Mouse (Mus musculus) heart, postnatal 36 days (tissue): ENCODE data around the gene Vmn2r85. TPM values are rescaled to one million over a fixed set of nuclear protein-coding genes. Genes with fewer than 3 reads are reported as not detected.
A peak's percentile ranks its signal among the peaks of the same experiment; 100 is the strongest.
"Not testable (repeated sequence)": the region's sequence is repeated elsewhere in the genome, so short reads cannot be mapped to it uniquely, and the experiment has no call there.

Experiments used
- DNase-seq, 2 experiments: peaks; one replicate each; pipeline ENCODE4 v3.0.0; 2021 to 2022
- intact Hi-C: fragments of 180-260 bp; cut with DNase I; formaldehyde crosslinking; loops from one replicate; pipeline ENCODE4 v1.15.1; 2025
- total RNA-seq, 2 experiments: library from RNA; stranded (reverse); gene quantifications; 2 replicates each; pipeline ENCODE4 v1.2.3; 2021

Gene Vmn2r85
- not detected for total RNA-seq

DNA sequence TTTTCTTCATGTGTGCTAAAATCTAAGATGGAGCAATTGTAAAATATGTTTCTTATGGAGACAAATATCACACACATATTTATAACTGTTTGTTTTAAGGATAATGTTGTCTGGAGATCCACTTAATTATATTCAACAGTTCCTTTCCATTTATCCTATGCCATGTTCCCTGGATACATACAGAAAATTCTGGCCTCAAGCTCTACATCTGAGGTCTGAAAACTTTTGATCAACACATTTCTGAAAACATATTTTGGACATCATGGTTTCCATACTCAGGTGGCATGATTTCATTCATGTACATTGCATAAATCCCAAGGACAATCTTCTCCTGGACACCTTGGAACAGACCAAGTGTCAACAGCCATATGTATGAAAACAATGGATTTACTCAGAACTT is at the start of gene Vmn2r85:
Vmn2r85 (minus strand) TSS at position 101 of the 400 bp plus-strand sequence.
- DNase-seq, intact Hi-C loops: not testable (repeated sequence)

DNA sequence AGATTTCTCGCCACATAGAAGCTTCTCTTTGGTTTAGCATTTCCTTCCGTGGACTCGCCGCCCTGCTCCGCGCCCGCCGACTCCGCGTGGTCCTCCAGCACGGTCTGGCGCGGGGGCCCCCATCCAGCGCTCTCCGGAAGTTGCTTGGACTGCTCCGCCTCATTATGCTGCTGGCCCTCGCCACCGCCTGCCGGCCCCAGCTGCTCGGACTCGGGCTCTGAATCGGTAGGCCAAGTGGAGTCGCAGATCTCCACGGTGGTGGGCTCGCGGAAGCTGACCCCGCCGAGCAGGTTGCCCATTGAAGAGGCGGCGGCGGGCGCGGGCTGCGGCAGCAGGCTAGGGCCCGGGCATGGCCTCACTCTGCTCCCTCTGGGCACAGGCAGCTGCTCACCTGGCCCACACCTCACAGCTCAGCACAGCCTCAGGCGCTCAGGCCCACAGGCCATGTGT is 40.8 kb upstream of the Vmn2r85 start:
- DNase-seq: peak in 1 of 2 experiments; percentile 2
- intact Hi-C loops: no loop called here

DNA sequence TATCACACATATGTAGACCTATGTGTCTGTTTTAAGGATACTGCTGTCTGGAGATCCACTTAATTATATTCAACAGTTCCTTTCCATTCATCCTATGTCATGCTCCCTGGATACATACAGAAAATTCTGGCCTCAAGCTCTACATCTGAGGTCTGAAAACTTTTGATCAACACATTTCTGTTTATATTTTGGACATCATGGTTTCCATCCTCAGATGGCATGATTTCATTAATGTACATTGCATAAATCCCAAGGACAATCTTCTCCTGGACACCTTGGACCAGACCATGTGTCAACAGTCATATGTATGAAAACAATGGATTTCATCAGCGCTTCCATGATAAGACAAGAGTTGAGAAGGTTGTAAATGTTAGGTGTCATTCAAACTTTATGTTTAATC is 26.4 kb upstream of the Vmn2r85 start, which contains the start of gene Vmn2r86:
Vmn2r86 (minus strand) TSS at position 101 of the 400 bp plus-strand sequence.
- DNase-seq, intact Hi-C loops: not testable (repeated sequence)

DNA sequence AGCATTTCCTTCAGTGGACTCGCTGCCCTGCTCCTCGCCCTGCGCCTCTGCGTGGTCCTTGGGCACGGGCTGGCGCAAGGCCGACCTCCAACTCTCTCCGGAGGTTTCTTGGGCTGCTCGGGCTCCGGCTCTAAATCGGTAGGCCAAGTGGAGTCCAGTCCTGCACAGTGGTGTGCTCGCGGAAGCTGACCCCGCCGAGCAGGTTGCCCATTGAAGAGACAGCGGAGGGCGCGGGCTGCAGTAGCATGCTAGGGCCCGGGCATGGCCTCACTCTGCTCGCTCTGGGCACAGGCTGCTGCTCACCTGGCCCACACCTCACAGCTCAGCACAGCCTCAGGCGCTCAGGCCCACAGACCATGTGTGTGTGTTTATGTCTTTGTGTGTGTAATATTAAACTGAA is 15.3 kb upstream of the Vmn2r85 start:
- DNase-seq: no peak
- intact Hi-C loops: no loop called here

DNA sequence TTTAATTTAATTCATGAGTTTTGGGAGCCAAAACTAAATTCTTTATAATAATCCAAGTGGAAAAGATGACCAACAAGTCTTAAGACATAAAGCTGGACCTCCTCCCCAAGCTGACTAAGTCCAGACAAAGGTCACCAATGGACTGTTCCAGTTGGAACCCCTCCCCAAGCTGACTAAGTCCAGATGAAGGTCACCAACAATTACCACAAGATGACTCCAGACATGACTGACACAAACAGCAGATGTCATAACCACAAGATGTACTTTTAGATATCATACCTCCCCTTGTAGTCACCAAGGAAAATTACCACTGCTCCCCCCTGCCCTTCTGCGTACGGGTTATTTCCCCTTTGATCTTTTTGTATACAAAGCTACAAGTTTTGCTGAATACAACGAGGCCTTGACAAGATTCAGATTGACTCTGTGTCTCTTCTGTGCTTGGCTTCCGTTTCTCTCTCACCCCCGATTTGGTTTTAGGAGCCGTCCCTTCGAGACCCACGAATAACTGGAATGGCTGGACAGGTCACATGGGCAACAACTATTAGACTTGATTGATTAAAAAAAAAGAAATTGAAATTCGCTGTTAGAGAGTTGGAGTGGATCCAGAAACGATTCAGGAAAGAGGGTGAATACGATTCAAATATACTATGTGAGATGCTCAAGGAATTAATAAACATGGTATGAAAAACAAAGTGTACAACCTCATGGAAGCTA is 4.8 kb upstream of the Vmn2r85 start:
- DNase-seq, intact Hi-C loops: not testable (repeated sequence)

DNA sequence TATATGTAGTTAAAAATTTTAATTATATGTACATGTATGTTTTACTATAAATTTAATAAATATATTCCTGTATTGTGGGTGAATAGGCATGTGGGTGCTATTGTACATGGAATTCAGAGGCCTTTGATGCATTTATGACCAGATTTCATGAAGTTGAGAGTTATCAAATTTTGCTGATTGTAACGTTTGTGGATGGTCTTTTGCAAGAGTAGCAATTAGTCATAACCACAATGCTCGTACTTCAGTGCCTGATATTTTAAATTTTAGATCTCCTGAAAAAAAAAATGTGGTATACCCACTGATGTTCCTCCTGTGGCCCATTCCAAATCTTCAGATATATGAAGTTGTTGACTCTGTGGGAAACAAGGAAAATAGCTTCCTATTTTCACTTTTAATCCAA is 7.1 kb downstream of the Vmn2r85 start:
- DNase-seq, intact Hi-C loops: not testable (repeated sequence)

DNA sequence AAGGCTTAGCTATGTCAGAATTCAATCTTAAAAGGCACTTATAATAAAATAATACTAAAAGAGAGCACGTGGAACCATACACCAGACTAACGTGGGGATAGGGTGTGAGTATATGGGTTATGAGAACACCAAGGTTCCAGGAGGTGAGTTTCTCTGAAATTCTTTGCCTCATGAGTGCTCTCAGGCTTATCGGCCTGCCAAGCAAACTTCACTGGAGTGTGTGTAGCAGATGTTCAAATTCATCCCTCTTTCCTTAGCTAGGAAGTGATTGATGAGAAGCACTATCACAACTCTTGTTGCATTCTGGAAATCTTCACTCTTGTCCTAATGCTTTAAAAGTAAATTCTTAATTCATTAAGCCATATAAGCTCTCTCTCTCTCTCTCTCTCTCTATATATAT is 9.1 kb downstream of the Vmn2r85 start:
- DNase-seq: no peak
- intact Hi-C loops: no loop called here

DNA sequence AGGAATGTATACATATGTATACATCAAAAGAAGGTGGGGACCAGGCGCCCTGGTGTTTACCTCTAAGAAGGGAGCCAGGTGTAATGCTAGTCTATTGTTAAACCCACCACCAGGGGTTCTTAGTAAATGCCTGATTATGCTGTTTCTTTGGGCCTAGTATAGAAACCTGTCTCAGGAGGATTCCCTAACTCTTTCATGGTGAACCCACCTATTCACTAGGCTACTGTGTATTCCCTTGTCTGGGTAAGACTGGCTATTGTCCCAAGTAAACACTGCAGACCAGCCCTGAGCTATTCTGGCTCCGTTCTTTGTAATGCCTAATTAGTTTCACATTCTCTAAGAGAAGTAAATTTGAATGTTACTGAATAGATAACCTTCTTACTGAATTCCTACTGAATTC is 9.5 kb downstream of the Vmn2r85 start:
- DNase-seq, intact Hi-C loops: not testable (repeated sequence)

DNA sequence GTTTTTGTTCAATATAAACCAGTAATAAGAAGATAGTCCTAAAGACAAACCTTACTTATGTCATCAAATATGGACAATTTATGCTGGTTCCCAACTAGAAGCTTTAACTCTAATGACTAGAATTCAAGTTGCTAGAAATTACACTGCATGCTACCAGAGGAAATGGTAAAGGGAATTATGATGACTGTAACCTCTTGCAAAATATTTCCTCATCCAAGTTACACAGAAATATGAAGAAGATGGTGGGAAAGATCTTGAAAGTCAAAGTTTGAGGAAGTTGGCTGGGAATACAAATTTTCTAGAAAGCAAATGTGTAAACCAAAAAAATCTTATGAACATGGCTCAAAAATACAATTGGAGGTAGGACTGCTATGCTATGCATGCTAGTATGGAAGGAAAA is 13.2 kb downstream of the Vmn2r85 start:
- intact Hi-C loops, DNase-seq: not testable (repeated sequence)

DNA sequence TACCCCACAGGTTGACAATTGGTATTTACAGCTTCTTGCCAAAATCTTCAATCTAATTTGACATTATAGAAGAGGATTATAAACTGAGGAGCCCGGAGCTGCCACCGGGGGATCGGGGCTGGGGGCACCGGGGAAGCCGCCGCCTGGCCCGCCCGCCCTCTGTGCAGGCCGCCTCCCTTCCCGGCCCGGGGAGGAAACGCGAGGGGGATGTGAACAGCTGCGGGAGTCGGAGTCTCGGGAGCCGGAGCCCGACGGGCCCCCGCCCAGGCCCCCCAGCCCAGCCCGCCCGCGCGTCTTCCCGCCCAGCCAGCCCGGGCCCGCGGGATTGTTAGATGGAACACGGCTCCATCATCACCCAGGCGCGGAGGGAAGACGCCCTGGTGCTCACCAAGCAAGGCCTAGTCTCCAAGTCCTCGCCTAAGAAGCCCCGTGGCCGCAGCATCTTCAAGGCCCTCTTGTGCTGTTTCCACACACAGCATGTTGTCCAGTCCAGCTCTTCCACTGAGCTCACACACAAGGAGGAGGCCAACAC is 17.3 kb downstream of the Vmn2r85 start:
- intact Hi-C loops, DNase-seq: not testable (repeated sequence)

DNA sequence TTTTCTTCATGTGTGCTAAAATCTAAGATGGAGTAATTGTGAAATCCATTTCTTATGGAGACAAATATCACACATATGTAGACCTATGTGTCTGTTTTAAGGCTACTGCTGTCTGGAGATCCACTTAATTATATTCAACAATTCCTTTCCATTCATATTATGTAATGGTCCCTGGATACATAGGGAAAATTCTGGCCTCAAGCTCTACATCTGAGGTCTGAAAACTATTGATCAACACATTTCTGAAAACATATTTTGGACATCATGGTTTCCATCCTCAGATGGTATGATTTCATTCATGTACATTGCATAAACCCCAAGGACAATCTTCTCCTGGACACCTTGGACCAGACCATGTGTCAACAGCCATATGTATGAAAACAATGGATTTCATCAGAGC is 35.3 kb downstream of the Vmn2r85 start, which contains the start of gene Vmn2r84:
Vmn2r84 (minus strand) TSS at position 101 of the 400 bp plus-strand sequence.
- no peak for DNase-seq

DNA sequence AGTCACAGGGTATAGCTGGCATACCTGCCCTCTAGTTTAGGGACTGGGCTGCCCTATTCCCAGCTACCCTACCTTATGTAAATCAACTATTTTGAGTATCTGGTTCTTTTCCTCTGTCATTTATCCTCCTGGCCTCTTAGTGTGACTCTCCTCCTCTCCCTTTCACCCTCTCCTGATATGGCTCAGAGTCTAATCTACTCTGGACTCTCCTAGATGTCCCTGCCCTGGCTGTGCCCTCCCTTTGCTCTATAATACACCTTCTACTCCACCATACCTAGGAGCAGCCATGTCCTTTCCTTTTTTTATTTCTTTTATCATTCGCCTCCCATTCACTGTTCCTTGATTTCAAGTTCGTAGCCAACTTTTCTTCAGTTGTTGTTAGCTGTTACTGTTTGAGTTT is 54.4 kb downstream of the Vmn2r85 start:
- intact Hi-C loops: no loop called here

More for the DNA sequence above, 35.3 kb downstream of the Vmn2r85 start, which contains the start of gene Vmn2r84:
- intact Hi-C loops: no loop called here

DNA sequence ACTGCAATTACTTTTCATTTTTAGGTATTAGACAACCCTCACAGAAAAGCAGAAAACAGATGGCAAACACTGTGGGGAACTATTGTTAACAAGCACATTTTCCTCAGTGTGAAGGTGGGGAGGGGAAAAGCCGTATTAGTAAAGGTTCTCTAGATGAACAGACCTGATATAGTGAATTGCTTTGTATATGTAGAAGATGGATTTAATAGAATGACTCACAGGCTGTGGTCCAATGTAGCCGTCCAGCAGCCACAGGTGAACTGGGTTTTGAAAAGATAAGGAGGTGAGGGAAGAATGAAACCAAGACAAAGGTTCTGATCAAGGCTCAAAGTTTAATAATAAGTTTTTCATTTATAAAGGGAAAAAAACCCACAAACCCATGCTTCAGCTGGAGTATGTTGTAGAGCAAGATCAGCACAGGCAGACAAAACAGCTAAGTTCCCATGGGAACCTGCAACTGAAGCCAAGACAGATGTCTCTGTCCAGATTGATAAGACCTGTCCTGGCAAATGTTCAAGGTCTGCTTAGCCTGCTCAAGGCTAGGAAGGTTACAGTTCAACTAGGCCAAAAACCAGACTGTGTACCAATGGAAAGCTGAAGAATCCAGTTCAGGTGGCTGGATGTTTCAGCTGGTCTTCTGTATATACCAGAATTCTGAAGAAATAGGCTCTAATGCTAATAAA is 56.9 kb downstream of the Vmn2r85 start:
- intact Hi-C loops: no loop called here
- DNase-seq: no peak

More for the DNA sequence above, 54.4 kb downstream of the Vmn2r85 start:
- DNase-seq: no peak

DNA sequence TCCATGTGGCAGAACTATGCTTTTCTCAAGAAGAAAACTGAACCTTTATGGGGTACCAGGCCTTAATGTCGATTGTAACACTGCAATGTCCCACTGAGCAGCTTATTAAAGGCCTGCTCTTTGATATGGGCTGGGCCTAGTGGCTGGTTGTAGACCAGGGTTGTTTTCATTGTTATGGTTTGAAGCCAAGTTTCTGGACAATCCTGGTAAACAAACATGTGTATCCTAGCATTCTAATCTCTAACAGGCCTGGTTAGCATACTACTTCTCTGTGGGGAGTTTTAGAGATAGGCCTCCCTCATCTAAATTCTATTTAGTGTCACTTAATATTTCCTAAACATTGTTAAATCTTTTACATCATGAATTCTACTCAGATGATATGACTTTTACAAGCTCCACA is 57.9 kb downstream of the Vmn2r85 start:
- intact Hi-C loops: no loop called here
- DNase-seq: no peak

DNA sequence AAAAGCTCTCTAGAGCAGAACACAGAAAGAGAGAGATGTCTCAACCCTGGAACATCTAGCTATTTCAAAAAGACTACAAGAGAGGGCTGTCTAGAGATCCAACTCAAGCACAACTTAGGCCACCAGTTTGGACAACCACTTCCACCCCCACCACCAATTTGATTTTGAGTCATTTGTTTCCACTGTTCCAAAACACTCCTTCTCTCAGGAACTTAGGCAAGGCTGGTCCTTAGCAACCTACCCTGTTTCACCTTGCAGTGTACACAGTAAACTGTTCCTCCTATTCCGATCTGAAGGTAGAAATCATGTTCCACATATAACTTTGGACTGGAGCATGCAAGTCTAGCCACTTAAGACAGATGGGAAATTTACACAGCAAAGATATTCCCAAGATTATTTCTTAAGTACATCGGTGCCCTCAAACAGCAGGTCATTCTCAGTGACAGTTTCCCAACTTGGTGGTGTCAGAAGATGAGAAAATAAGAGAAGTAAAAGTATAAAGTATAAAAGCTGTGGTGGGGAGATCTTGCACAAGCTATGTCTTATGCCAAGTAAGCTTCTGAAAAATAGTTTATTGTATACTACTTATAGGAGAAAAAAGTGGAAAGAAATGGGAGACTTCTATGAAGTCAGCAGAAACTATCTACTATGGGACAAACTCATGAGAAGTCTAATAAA is 59.4 kb downstream of the Vmn2r85 start:
- intact Hi-C loops: no loop called here
- DNase-seq: no peak

DNA sequence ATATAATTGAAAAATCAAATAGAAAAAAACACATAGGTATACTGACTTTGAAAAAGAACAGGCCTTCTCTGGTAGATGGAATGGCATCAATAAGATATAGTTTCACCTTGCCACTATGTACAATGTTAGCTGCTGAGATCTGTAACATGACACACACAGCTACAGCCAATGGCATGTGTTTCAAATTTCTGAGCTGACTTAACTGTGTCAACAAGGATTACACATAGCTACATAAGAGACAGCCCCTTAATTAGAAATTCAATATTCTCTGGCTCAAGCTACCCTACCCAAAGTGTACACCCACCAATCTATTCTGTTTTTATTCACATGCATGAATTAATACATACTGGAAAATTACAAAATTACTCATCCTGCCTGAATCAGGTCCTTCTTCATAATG is 61.1 kb downstream of the Vmn2r85 start:
- DNase-seq: no peak
- intact Hi-C loops: no loop called here

DNA sequence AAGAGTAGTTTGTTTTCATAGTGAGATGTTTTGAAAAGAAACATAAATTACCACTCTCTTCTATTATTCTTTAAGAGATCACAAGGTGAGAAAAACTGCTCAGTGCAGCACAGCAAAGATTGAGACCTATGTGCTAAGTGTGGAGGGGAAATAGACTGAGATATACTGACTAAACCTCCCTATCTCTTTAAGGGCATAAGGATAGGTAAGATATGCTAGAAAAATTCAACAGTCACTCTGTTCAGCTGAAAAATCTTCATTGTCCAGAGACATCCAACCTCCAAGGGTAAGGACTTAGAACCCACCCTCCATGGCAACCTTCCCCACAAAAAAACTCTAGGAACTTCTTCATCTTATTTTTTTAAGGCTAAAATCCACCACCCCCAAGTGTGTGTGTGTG is 64.7 kb downstream of the Vmn2r85 start:
- intact Hi-C loops: no loop called here
- no peak for DNase-seq
